Mouse (Mus musculus): ENCODE results near the gene Zfp292.

Gene Zfp292

GRCm38 (mm10) chr4:34798005-34798404 is 84.8 kb downstream of the Zfp292 start:
- in situ Hi-C loops (cut with MboI; ENCODE audit: low sequenced_read_pairs), result no loop called here

- in situ Hi-C loops (cut with MboI; ENCODE audit: low sequenced_read_pairs), result no loop called here
Measured at GRCm38 (mm10) chr4:34797294-34797983, 85.3 kb downstream of the Zfp292 start.

- in situ Hi-C loops (cut with MboI; ENCODE audit: low sequenced_read_pairs), result no loop called here
Measured at GRCm38 (mm10) chr4:34796294-34796693, 86.5 kb downstream of the Zfp292 start.

GRCm38 (mm10) chr4:34786476-34786875 is 96.3 kb downstream of the Zfp292 start:
- in situ Hi-C loops (cut with MboI; ENCODE audit: low sequenced_read_pairs), result no loop called here

DNA sequence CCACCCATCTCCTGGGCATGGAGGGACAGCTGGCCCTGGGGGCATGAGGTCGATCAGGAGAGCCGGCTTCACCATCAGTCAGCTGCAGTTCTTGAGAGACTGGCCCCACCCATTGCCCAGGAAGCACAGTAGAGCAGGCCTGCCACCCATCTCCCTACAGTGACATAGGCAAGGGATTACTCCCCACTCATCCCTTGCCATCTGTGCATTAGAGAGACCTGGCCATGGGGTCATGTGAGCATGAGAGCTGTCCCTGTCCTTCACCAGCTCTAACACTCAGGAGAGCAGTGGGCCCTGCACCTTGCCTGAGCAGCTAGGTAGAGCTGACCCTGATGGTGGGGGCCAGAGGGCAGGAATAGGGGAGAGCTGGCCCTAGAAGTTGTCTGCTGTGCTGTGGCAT is 97.1 kb downstream of the Zfp292 start:
- in situ Hi-C loops (cut with MboI; ENCODE audit: low sequenced_read_pairs), result no loop called here

GRCm38 (mm10) chr4:34784865-34785264 is 97.9 kb downstream of the Zfp292 start:
- in situ Hi-C loops (cut with MboI; ENCODE audit: low sequenced_read_pairs), result no loop called here

DNA sequence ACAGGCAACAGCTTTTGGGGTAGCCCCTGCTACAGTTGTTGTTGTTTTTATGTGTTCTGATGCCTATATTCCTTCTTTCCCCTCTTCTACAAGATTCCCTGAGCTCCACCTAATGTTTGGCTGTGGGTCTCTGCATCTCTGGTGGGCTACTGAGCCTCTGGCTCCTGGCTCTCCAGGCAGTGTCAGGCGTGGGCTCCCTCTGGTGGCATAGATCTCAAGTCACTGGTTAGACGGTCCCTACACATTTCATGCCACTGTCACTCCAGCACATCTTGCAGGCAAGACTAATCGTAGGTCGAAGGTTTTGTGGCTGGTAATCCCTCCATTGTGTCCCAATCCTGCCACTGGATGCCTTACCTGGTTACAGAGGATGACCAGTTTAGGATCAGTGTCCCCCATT is 100.0 kb downstream of the Zfp292 start:
- in situ Hi-C loops (cut with MboI; ENCODE audit: low sequenced_read_pairs), result no loop called here

DNA sequence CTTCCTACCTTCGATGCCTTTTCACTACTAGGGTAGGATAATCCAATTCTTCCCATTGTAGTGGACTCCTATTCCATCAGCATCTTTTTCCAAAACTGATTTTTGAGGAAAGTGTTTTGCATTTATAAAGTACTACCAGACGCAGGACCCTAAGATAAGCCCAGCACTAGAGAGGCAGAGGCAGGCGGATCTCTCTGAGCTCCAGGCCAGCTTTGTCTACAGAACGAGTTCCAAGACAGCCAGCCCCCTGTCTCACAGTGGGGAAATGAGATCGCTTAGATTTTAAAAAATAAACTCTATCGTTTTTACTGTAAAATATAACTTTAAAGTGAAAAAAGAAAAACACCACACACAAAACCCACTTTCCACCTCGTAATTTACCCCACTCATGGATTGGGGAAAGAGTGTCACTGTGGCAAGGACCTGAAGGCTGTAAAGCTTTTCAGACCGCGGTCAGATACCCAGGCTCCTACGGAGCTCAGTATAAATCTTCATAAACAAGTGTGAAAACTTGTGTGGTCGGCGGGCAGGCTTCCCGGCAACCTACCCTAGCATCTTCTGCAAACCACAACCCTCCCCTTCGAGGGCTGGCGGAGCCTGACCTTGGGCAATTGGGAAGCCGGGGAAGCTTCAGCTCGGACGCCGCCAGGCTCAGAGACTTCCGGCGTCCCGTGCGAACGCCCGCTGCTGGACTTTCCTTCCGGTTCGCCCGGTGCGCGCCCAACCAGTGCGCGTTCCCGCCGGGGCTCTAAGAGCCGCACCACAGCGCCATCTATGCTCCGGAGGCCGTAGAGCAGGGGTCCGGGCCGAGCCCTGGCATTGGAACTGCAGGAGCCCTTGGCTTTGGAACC is 104.9 kb downstream of the Zfp292 start, which contains the start of gene Smim8:
Smim8 (minus strand) TSS at position 747 of the 851 bp plus-strand sequence.
- in situ Hi-C loops (cut with MboI; ENCODE audit: low sequenced_read_pairs), result no loop called here

DNA sequence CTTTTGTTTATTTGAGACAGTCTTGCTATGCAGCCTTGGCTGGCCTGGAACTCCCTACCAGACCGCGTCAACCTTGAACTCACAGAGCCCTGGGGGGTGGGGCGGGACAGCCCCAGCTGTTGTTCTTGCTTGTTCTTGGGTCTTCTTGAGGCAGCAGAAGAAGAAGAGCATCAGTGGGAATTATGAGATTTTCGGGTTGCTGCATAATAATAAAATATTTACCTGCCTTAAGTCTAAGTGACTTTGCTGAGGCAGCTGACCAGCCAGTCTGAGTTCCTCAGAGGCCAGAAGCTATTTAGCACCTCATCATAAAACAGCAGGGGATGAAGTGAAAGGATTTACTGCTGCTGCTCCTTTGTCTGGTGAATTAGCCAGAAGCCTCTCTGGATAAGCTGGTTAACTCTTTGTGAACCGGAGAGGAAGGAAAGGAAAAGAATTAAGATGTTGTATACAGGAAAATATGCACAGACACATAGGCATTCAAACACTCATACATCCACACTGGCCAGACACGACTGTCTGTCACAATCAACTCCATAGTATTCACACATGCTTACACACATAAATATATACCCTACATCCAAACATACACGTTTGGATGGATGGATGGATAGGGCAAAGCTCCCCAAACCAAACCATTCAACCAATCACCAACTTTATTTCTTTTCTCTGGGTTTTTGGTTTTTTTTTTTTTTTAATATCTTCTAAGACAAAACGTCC is 110.9 kb downstream of the Zfp292 start:
- in situ Hi-C loops (cut with MboI; ENCODE audit: low sequenced_read_pairs), result no loop called here

- in situ Hi-C loops (cut with MboI; ENCODE audit: low sequenced_read_pairs), result no loop called here
Measured at GRCm38 (mm10) chr4:34756163-34756562, 126.6 kb downstream of the Zfp292 start, which contains the start of gene Gm136. Gene Gm136 (minus strand): TSS chr4:34756263.
